Mouse (Mus musculus) gastrocnemius, postnatal 4 days (tissue): ENCODE measurements around the gene Crim1. TPM values are rescaled to one million over a fixed set of nuclear protein-coding genes. Genes with fewer than 3 reads are reported as not detected.

Experiments
- DNase-seq, 2 experiments: peaks; one replicate each; pipeline ENCODE4 v3.0.0; 2021 to 2022; ENCODE audit warnings: low spot score in 2 of 2, mixed read lengths in 2 of 2
- microRNA-seq: library from miRNA; unstranded; fragments of <30 nt; microRNA quantifications from one replicate; pipeline ENCODE4 v1.2.0, GENCODE M21; 2021
- total RNA-seq, 2 experiments: library from RNA; stranded (reverse); gene quantifications; 2 replicates each; pipeline ENCODE4 v1.2.3; 2021

The Crim1 gene
- total RNA-seq, 2 experiments from 2014 or later, result 21.1 to 26.8 TPM

- DNase-seq, result no peak
Measured at GRCm38 (mm10) chr17:78406854-78407253, 206.8 kb downstream of the Crim1 start.

- no peak for DNase-seq
Measured at GRCm38 (mm10) chr17:78407581-78407980, 207.5 kb downstream of the Crim1 start.

DNA sequence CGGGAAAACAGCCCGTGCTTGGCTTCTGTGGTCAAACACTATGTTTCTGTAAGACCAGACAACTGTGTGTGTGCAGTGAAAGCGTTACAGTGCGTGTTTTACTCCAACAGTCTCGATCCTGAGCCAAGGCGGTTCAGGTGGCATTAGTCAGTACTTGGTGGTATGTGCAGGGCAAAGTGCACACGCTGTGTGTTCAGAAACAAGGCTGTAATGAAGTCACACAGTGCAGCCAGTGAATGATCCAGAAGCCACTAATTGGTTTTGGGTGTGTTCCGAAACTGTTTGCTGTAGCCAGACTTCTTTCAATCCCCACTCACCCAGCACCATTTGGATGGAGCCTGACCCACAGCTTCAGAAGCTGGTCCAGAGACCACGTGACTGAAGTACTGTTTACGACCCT, 208.3 kb downstream of the Crim1 start:
- DNase-seq, result no peak

DNA sequence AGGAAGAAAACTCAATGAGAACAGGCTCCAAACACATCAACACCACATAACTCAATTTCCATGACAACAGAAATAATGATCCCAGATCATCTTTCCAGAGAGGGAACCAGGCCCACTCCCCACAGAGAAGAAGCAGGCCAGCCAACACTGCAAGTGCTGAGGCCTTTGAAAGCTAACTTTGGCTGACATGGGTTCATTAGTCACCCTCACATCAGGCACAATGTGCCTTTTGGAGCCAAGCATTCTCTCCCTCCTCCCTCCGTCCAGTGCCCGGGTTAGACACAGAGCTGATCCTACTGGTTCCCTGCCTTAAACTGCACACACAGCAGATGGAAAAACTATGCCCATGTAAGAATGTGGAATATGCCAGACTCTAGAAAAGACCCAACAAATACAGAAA, 209.9 kb downstream of the Crim1 start:
- DNase-seq, result no peak

- DNase-seq, result no peak
Measured at GRCm38 (mm10) chr17:78415255-78415654, 215.2 kb downstream of the Crim1 start.

DNA sequence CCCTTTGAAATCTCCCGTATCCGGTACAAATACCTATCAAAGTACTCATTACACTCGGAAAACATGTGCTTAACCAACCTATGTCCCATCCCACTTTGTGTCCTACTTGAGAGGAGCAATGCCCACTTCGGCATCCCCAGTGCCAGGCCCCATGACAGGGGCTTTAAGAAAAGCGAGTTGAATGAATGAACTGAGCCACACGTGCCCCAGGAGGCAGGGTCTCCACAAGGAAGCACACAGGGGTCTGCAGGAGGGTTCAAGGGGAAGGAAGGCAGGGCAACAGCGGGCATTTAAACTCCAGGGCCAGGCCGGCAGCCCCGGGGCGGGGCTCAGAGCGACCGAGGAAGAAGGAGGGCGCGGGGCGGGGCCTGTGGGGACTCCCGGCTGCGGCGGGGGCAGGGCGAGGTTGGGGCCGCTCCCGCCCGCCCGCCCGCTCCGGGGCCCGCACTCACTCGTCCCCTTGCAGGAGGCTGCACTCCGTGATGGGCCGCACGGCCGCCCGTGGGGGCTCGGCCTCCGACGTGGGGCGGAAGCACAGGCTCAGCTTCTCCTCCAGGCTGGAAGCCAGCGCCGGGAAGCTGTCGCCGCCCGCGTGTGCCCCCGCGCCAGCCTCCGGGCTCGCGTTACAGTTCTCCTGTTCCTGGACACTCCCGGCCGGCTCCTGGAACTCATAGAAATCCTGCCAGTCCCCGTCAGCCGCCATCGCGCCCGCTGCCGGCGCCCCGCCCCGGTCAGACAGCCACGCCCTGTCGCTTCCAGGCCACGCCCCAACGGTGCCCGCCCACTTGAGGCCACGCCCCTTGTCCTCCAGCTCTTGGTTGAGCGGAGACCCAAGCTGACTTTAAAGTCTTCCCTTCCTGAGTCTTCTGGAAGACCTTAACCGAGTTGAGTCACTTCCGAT, 217.6 kb downstream of the Crim1 start, which contains the start of gene Fez2:
Gene Fez2 (minus strand): TSS at position 772 of the 901 bp plus-strand sequence.
- peak; percentile 90 to 94 for DNase-seq

GRCm38 (mm10) chr17:78419216-78419615, 219.2 kb downstream of the Crim1 start:
- no peak for DNase-seq

DNA sequence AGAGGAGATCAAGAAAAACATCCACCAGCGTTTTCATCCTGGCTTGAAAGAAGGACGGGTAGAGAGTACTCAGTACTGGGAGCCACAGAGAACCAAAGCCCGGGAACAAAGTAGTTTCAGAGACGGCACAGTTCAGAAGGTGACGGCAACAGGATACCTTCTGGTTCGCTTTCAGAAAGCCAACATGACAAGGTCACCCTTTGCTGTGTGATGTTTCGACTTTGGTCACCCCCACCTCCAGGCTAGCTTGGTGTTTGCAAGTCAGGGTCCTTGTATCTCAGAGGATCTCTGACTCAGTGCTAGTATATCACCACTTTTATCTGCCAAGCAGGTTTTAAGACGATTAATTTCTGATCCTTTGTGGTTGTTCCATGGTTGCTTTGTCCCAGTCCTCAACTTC, 225.0 kb downstream of the Crim1 start:
- no peak for DNase-seq

Small RNAs within 50 kb of the gene (microRNA-seq; reads per million reads assigned to microRNA genes)
- gene Gm25069, result not detected

Other genes with a start within 250 kb of the Crim1 start
- 10 to 100 TPM; 52.9 to 56.6 TPM for gene Fez2, start 217.9 kb downstream of the Crim1 start, total RNA-seq